Mouse (Mus musculus) limb, embryonic 12.5 days (tissue): ENCODE measurements around the gene Wdfy1. TPM values are rescaled to one million over a fixed set of nuclear protein-coding genes. Genes with fewer than 3 reads are reported as not detected.

ENCODE experiments used
- ATAC-seq: fragments of 200-750 bp; cut with Nextera tagmentation; 2 replicates; pipeline ENCODE4 v1.8.0; 2017; ENCODE audit warnings: low read depth, moderate TSS enrichment; ENCODE audit not compliant: insufficient number of reproducible peaks, insufficient read depth, low FRiP score, low TSS enrichment
- H3K27ac ChIP-seq: fragments of 300-500 bp; sonication (generic); 2 replicates; pipeline ENCODE4 v1.5.1; 2016; ENCODE audit warnings: mild to moderate bottlenecking, moderate library complexity
- H3K27me3 ChIP-seq: fragments of 300-500 bp; sonication (generic); 2 replicates; pipeline ENCODE4 v1.6.1; 2016; ENCODE audit warnings: mild to moderate bottlenecking, moderate library complexity
- H3K36me3 ChIP-seq: fragments of 300-500 bp; sonication (generic); 2 replicates; pipeline ENCODE4 v1.6.1; 2016; ENCODE audit warnings: mild to moderate bottlenecking, moderate library complexity
- H3K4me1 ChIP-seq: fragments of 300-500 bp; sonication (generic); replicated peaks from 2 replicates; pipeline ENCODE4 v1.6.1; 2016
- H3K4me2 ChIP-seq: fragments of 300-500 bp; sonication (generic); 2 replicates; pipeline ENCODE4 v1.6.1; 2016; ENCODE audit warnings: mild to moderate bottlenecking, moderate library complexity
- H3K4me3 ChIP-seq: fragments of 300-500 bp; sonication (generic); replicated peaks from 2 replicates; pipeline ENCODE4 v1.5.1; 2016; ENCODE audit warnings: mild to moderate bottlenecking
- H3K9ac ChIP-seq: fragments of 300-500 bp; sonication (generic); replicated peaks from 2 replicates; pipeline ENCODE4 v1.6.1; 2016; ENCODE audit warnings: mild to moderate bottlenecking, moderate library complexity
- H3K9me3 ChIP-seq: fragments of 300-500 bp; sonication (generic); 2 replicates; pipeline ENCODE4 v1.6.1; 2016; ENCODE audit warnings: mild to moderate bottlenecking, moderate library complexity
- WGBS: fragments of 180-500 bp; shearing (Covaris S2); methylation state at CpG from one replicate; pipeline ENCODE4 v1.1.7; 2016; 5-methylcytosine and 5-hydroxymethylcytosine counted together
- polyA plus RNA-seq: library from polyadenylated mRNA; unstranded; fragments of >200 nt; fragmentation: Nextera tagmentation; extraction: Ambion mirVana; gene quantifications from 2 replicates; pipeline ENCODE4 v1.2.1, GENCODE M21; 2016

The Wdfy1 gene
- polyA plus RNA-seq, 1 experiment from 2014 or later = 28.8 TPM

DNA sequence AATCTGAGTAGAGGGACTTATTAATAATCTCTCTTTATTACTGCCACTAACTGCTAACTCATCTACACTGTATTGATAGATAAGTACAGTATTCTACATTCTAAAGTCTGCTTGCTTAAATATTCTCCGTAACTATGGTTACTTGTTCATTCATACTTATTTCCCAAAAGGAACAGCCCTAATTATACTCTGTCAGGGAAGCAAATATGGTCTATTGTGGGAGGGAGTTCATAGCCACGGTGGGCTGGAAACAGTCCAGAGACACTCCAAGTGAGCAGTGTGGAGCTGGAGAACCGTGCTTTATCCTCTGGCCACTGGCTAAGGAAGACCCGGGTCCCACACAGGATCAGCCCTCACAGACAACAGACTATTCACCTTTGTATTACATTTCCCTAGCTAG, 65.3 kb downstream of the Wdfy1 start:
- Histone ChIP-seq H3K4me1 (no peaks in the 10 kb centered on the region), H3K4me3 (no peak overlapping the region), H3K4me2 (no peak overlapping the region), H3K9ac (no peak overlapping the region), H3K9me3 (no peaks in the 10 kb centered on the region), H3K27ac (0 out of 2 replicates have a peak overlapping the region, but pooled peaks have one; percentile 31), H3K27me3 (no peaks in the 10 kb centered on the region), H3K36me3 (peaks cover 34% of the 10 kb centered on the region; the same call in 1 of the 2 replicates)
- WGBS = 85% methylated on average over 4 of the region's 4 CpGs
- ATAC-seq = no peak

DNA sequence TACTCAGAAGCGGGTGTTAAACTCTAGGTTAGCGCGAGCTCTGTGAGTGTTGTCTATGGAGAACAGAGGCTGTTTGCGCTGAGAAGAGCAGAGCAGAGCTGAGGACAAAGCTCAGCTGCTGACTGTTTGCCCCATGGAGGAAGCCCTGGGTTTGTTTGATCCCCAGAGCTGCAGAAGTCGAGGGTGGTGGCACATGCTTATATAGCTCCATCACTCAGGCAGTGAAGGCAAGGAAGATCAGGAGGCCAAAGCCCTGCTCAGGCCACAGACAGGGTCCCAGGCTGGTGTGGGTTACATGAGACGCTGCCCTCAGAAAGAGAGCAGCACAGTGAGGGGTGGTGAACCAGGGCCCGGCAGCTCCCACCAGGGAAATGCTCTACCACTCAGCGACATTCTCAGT, 65.7 kb downstream of the Wdfy1 start:
- no peak overlapping the region for H3K27ac ChIP-seq
- WGBS = 84% methylated on average over 8 of the region's 8 CpGs

DNA sequence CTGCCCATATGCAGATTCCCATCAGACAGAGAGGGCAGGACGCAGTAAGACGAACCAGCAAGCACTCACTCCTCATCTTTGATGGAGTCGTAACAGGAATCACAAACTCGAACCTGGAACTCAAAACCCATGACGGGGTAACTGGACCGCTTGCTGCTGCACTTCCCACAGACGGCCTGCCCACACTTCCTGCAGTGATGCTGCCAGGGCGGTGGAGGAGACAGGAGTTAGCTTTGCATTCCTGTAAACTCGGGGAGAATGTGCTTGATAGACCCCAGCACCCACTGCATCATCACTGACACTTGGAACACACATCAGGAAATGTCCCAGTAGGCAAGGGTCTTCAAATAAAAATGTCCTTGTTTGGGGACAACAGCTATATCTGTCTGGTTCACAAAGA, 68.6 kb downstream of the Wdfy1 start:
- Histone ChIP-seq H3K36me3 (peaks cover 32% of the 10 kb centered on the region; the same call in 1 of the 2 replicates), H3K9ac (no peak overlapping the region), H3K27ac (no peak overlapping the region), H3K27me3 (no peaks in the 10 kb centered on the region), H3K4me3 (no peak overlapping the region), H3K9me3 (no peaks in the 10 kb centered on the region), H3K4me1 (no peaks in the 10 kb centered on the region), H3K4me2 (no peak overlapping the region)
- WGBS = 82% methylated on average over 9 of the region's 9 CpGs
- no peak for ATAC-seq

More for the DNA sequence above, 65.7 kb downstream of the Wdfy1 start:
- Histone ChIP-seq H3K4me3 (no peak overlapping the region), H3K9me3 (no peaks in the 10 kb centered on the region), H3K9ac (no peak overlapping the region), H3K36me3 (peaks cover 34% of the 10 kb centered on the region; the same call in 1 of the 2 replicates), H3K27me3 (no peaks in the 10 kb centered on the region), H3K4me1 (no peaks in the 10 kb centered on the region), H3K4me2 (no peak overlapping the region)
- ATAC-seq = no peak

DNA sequence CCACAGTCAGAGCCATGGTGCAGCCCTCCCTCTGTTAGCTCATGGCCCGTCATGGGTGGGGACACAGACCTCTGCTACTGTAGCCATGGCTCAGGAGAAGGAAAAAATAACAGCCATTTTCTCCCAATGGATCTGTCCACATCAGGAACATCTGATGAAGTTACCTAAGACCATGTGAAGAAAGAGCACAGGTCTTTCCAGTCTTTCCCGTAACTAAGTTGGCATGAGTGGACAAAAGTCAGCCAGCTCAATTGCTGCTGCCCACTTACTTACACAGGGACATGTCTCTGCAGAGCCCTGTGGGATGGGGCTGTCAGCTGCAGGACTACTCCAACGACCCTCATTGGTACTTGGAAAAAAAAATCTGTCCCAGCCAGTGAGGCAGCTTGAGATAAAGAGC, 69.2 kb downstream of the Wdfy1 start:
- Histone ChIP-seq H3K36me3 (peaks cover 30% of the 10 kb centered on the region; the same call in 1 of the 2 replicates), H3K27me3 (no peaks in the 10 kb centered on the region), H3K27ac (no peak overlapping the region), H3K4me1 (no peaks in the 10 kb centered on the region), H3K4me3 (no peak overlapping the region), H3K9ac (no peak overlapping the region), H3K4me2 (no peak overlapping the region), H3K9me3 (no peaks in the 10 kb centered on the region)
- ATAC-seq = no peak
- 82% methylated on average over 3 of the region's 3 CpGs for WGBS

DNA sequence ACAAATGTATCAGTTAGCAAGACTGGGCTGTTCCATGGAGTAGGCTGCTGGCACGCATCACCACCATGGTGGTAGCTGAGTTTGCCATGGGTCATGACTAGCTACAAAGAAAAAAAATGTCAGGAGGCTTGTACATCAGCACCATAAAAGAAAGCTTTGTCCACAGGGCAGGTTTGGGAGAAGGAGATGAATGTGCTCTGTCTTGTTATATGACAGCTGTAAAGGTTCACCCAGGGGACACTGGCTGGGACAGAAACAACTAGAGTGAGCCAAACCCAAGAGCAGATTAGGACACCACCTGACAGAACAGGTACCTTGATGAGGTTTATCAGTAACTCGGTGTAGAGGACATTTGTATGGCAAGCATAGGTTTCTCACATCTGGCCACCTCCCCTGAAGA, 71.3 kb downstream of the Wdfy1 start:
- no peaks in the 10 kb centered on the region for H3K27me3 ChIP-seq
- no peak for ATAC-seq
- 93% methylated on average over 2 of the region's 2 CpGs for WGBS
- H3K4me1 ChIP-seq = no peaks in the 10 kb centered on the region
- H3K27ac ChIP-seq = no peak overlapping the region
- no peak overlapping the region for H3K4me3 ChIP-seq
- H3K9me3 ChIP-seq = no peaks in the 10 kb centered on the region
- no peak overlapping the region for H3K4me2 ChIP-seq
- H3K9ac ChIP-seq = no peak overlapping the region
- peaks cover 27% of the 10 kb centered on the region; the same call in 1 of the 2 replicates for H3K36me3 ChIP-seq

DNA sequence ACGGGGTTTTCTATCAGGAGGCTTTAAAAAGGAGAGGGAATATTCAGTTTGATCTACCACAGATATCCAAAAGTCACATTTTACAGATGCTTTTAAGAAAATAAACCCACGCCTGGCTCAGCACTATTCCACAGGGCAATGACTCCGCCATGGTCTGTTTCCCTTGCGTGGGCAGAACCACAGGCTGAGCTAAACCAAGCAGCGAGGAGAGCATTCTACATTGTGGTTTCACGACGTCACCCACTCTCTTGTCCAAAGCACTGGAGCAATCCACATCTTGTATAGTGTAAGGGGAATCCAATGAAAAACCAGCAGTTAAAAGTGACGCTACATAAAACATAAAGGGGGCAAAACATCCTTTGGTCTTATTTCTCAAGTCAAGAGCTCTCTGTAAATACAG, 72.4 kb downstream of the Wdfy1 start:
- ATAC-seq = no peak
- H3K9ac ChIP-seq = no peak overlapping the region
- H3K4me1 ChIP-seq = no peaks in the 10 kb centered on the region
- H3K4me3 ChIP-seq = no peak overlapping the region
- H3K27ac ChIP-seq = no peak overlapping the region
- peaks cover 22% of the 10 kb centered on the region; the same call in 1 of the 2 replicates for H3K36me3 ChIP-seq
- H3K9me3 ChIP-seq = no peaks in the 10 kb centered on the region
- no peaks in the 10 kb centered on the region for H3K27me3 ChIP-seq
- no peak overlapping the region for H3K4me2 ChIP-seq
- 91% methylated on average over 8 of the region's 8 CpGs for WGBS

DNA sequence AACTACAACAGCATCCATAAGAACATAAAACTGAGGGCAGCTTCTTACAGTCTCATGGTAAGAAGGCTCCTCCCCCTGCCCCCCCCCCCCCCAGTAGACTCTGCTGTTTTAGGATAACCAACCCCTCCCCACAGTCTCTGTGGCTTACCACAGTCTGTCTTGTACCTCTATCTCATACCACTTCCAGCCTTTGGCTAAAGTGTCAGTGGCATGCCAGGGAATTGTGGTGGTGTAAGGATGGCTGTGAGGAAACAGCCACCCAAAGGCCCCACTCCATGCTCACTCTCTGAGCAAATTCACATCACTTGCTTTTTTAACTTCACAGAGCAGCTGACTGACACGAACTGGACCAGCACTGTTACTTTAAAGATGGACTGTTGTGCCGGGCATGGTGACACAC, 77.4 kb downstream of the Wdfy1 start:
- no peak for ATAC-seq
- H3K4me1 ChIP-seq = peaks cover 6% of the 10 kb centered on the region; the same call in 1 of the 2 replicates
- H3K9me3 ChIP-seq = no peaks in the 10 kb centered on the region
- WGBS = 85% methylated on average over 2 of the region's 2 CpGs
- H3K27ac ChIP-seq = no peak overlapping the region
- no peaks in the 10 kb centered on the region for H3K27me3 ChIP-seq
- no peak overlapping the region for H3K9ac ChIP-seq
- no peak overlapping the region for H3K4me2 ChIP-seq
- no peaks in the 10 kb centered on the region; the same call in 1 of the 2 replicates for H3K36me3 ChIP-seq
- H3K4me3 ChIP-seq = no peak overlapping the region

DNA sequence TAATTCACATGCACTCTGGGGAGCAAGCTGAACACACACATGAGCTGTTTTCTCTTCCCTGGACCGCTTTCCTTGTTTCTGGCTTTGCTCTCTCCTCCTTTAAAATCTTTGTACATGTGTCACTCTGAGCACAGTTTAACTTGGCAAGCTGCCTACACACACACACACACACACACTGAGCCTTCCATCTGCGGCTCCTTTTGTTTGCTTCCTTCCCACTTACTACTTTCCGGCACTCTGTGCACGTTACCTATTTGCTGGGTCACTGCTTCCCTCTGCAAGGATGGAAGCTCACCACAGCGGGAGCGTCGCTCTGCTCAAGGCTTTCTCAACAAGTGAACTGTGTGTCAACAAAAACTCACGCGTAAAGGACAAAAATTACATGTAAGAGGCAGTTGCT, 78.6 kb downstream of the Wdfy1 start:
- Histone ChIP-seq H3K4me3 (no peak overlapping the region), H3K36me3 (no peaks in the 10 kb centered on the region; the same call in 1 of the 2 replicates), H3K4me2 (no peak overlapping the region), H3K9ac (no peak overlapping the region), H3K27ac (no peak overlapping the region), H3K27me3 (no peaks in the 10 kb centered on the region), H3K4me1 (peaks cover 6% of the 10 kb centered on the region; the same call in 1 of the 2 replicates), H3K9me3 (no peaks in the 10 kb centered on the region)
- WGBS = 74% methylated on average over 9 of the region's 9 CpGs
- peak; percentile 42; the same call in 1 of the 2 replicates for ATAC-seq

DNA sequence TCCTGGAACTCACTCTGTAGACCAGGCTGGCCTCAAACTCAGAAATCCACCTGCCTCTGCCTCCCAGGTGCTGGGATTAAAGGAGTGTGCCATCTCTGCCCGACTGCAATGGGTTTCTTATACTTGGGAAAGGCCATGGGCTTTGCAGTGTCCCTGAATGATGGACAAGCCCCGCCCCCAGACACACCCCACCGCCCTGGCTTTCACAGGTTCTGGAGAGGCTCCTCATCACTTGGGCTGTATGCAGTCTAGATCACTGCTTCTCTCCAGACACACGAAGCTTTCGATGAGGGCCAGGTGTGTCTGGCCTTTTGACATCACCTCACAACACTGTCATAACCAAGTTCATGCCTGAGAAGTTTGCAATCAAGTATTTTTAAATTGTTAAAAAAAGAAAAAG, 79.0 kb downstream of the Wdfy1 start:
- H3K27me3 ChIP-seq = no peaks in the 10 kb centered on the region
- WGBS = 62% methylated on average over 5 of the region's 5 CpGs
- H3K4me1 ChIP-seq = peaks cover 6% of the 10 kb centered on the region; the same call in 1 of the 2 replicates
- no peaks in the 10 kb centered on the region for H3K9me3 ChIP-seq
- no peaks in the 10 kb centered on the region; the same call in 1 of the 2 replicates for H3K36me3 ChIP-seq
- H3K4me2 ChIP-seq = no peak overlapping the region
- H3K27ac ChIP-seq = no peak overlapping the region
- no peak for ATAC-seq
- H3K4me3 ChIP-seq = no peak overlapping the region
- H3K9ac ChIP-seq = no peak overlapping the region

DNA sequence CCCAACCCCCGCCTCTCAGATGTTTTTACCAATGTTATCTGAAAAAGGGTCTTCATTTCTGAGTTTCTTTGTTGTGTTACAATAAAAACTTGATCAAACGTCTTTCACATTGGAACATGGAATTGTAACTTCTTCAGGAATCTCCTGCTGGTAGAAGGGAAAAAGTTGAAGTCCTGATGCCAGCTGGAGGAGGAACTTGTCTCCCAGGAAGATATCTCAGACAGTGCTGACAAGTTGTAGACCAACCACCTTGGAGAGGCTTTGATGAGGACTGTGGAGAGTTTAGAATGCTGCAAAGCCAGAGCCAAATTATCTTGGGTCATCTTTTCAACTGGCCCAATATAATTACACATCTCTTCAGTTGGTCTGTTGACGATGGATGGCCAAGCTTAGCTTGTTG, 83.5 kb downstream of the Wdfy1 start:
- peaks cover 6% of the 10 kb centered on the region; the same call in 1 of the 2 replicates for H3K4me1 ChIP-seq
- no peaks in the 10 kb centered on the region for H3K36me3 ChIP-seq
- H3K9ac ChIP-seq = no peak overlapping the region
- H3K27ac ChIP-seq = no peak overlapping the region
- WGBS = 90% methylated on average over 3 of the region's 3 CpGs
- H3K4me3 ChIP-seq = no peak overlapping the region
- ATAC-seq = no peak
- no peaks in the 10 kb centered on the region for H3K27me3 ChIP-seq
- 0 out of 2 replicates have a peak, but pooled peaks cover 6% of the 10 kb centered on the region for H3K9me3 ChIP-seq
- no peak overlapping the region for H3K4me2 ChIP-seq

DNA sequence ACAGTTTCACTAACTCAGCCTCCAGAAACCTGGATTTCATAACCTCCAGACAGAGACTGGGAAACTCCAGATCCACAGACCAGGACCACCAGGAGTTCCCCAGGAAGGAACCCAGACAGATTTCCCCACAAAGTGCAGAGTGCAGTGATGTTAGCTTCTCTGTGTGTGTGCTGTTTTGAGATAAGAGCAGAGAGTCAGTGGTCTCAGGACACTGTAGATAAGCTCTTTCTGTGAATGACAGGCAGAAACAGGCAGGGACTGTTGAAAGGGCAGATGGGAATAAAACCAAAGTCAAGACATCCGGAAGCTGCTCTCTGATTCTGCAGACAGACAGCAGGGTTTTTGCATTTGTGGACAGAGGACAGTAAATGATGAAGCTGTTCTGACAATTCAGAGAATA, 88.7 kb downstream of the Wdfy1 start:
- Histone ChIP-seq H3K9me3 (0 out of 2 replicates have a peak, but pooled peaks cover 6% of the 10 kb centered on the region), H3K27ac (no peak overlapping the region), H3K36me3 (no peaks in the 10 kb centered on the region), H3K4me1 (no peaks in the 10 kb centered on the region), H3K27me3 (no peaks in the 10 kb centered on the region), H3K4me3 (no peak overlapping the region), H3K9ac (no peak overlapping the region), H3K4me2 (no peak overlapping the region)
- no peak for ATAC-seq
- 86% methylated on average over 1 of the region's 1 CpGs for WGBS

DNA sequence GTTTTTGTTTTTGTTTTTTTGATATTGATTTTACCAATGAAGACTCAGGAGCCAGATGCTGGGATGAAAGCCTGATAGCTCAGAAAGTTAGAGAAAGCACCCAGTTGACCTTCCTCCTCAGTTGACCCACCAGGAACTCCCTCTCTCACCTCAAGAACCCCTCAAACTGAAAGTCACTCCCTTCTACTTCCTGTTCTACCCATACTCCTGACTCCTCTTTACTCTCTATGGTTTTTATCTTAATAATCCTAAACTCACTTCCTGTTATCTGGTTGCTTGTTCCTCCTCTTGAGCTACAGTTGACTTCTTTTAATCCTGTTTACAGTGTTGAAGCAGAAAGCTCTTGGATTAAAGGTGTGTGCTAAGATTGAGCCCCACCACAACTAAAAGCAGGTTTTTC, 91.9 kb downstream of the Wdfy1 start:
- Histone ChIP-seq H3K4me3 (no peak overlapping the region), H3K9me3 (0 out of 2 replicates have a peak, but pooled peaks cover 6% of the 10 kb centered on the region), H3K9ac (no peak overlapping the region), H3K27ac (no peak overlapping the region), H3K36me3 (no peaks in the 10 kb centered on the region), H3K27me3 (no peaks in the 10 kb centered on the region), H3K4me1 (no peaks in the 10 kb centered on the region), H3K4me2 (no peak overlapping the region)
- no peak for ATAC-seq
